Mouse (Mus musculus) MEL (cell line): ENCODE measurements around the gene Tnni2. TPM values are rescaled to one million over a fixed set of nuclear protein-coding genes. Genes with fewer than 3 reads are reported as not detected.

Experiments used
- DNase-seq: peaks from one replicate; pipeline ENCODE4 v3.0.0; 2011; ENCODE audit warnings: low read depth, low spot score
- H3K27ac ChIP-seq: 2 replicates; pipeline ENCODE4 v1.5.1; 2012; ENCODE audit warnings: low read depth, mild to moderate bottlenecking, control low read depth, low read length, moderate library complexity; ENCODE audit not compliant: control insufficient read depth
- H3K27me3 ChIP-seq, 2 experiments: fragments of 150-350 bp in 1 of 2; sonication (generic) in 1 of 2; 2 replicates each; pipeline ENCODE4 v1.6.1; 2012; ENCODE audit warnings: low read length in 2 of 2, mild to moderate bottlenecking in 2 of 2, improper control_type of control experiment in 1 of 2, moderate library complexity in 1 of 2; ENCODE audit not compliant: insufficient read depth in 2 of 2, control insufficient read depth in 1 of 2
- H3K36me3 ChIP-seq, 2 experiments: 2 replicates each; pipeline ENCODE4 v1.6.1; 2012 to 2014; ENCODE audit warnings: low read length in 2 of 2, improper control_type of control experiment in 1 of 2, inconsistent platforms in 1 of 2, mild to moderate bottlenecking in 1 of 2; ENCODE audit not compliant: insufficient read depth in 2 of 2, control insufficient read depth in 1 of 2
- H3K4me1 ChIP-seq, 2 experiments: fragments of 150-350 bp in 1 of 2; sonication (generic) in 1 of 2; 2 replicates each; pipeline ENCODE4 v1.6.1; 2012; ENCODE audit warnings: low read length in 2 of 2, improper control_type of control experiment in 1 of 2, mild to moderate bottlenecking in 1 of 2; ENCODE audit not compliant: insufficient read depth in 2 of 2, control insufficient read depth in 1 of 2
- H3K4me3 ChIP-seq, 2 experiments: fragments of 150-350 bp in 1 of 2; sonication (generic) in 1 of 2; 2 replicates each; pipeline ENCODE4 v1.5.1; 2012; ENCODE audit warnings: low read depth in 2 of 2, low read length in 2 of 2, mild to moderate bottlenecking in 2 of 2, moderate library complexity in 2 of 2, control low read depth in 1 of 2, improper control_type of control experiment in 1 of 2; ENCODE audit not compliant: control insufficient read depth in 1 of 2, insufficient read depth in 1 of 2
- H3K79me2 ChIP-seq: 2 replicates; pipeline ENCODE4 v1.6.1; 2012; ENCODE audit warnings: mild to moderate bottlenecking, low read length, moderate library complexity; ENCODE audit not compliant: control insufficient read depth, poor library complexity, insufficient read depth
- H3K9ac ChIP-seq: 2 replicates; pipeline ENCODE4 v1.6.1; 2012; ENCODE audit warnings: low read depth, mild to moderate bottlenecking, control low read depth, low read length, moderate library complexity; ENCODE audit not compliant: control insufficient read depth, poor library complexity, severe bottlenecking
- H3K9me3 ChIP-seq: fragments of 150-350 bp; sonication (generic); replicated peaks from 2 replicates; pipeline ENCODE4 v1.6.1; 2012; ENCODE audit warnings: mild to moderate bottlenecking, low read length, improper control_type of control experiment, moderate library complexity; ENCODE audit not compliant: insufficient read depth
- CHD1 ChIP-seq: IDR thresholded peaks from 2 replicates; pipeline ENCODE4 v1.6.1; 2012; ENCODE audit warnings: low read depth, mild to moderate bottlenecking, inconsistent platforms, low read length, improper control_type of control experiment
- E2F4 ChIP-seq: IDR thresholded peaks from 2 replicates; pipeline ENCODE4 v1.6.1; 2011; ENCODE audit warnings: low read depth, low read length, improper control_type of control experiment, borderline replicate concordance
- ELF1 ChIP-seq: IDR thresholded peaks from 2 replicates; pipeline ENCODE4 v1.6.1; 2014; ENCODE audit warnings: low read depth, mild to moderate bottlenecking, inconsistent platforms, low read length, improper control_type of control experiment, moderate library complexity
- EP300 ChIP-seq, 2 experiments: IDR thresholded peaks; 2 replicates each; pipeline ENCODE4 v1.6.1; 2011; ENCODE audit warnings: improper control_type of control experiment in 2 of 2, low read length in 2 of 2, low read depth in 1 of 2, mild to moderate bottlenecking in 1 of 2
- ETS1 ChIP-seq: IDR thresholded peaks from 2 replicates; pipeline ENCODE4 v1.6.1; 2012; ENCODE audit warnings: low read depth, mild to moderate bottlenecking, inconsistent platforms, low read length, improper control_type of control experiment, moderate library complexity
- GATA1 ChIP-seq: IDR thresholded peaks from 2 replicates; pipeline ENCODE4 v1.6.1; 2011; ENCODE audit warnings: low read depth, low read length, improper control_type of control experiment
- KAT2A ChIP-seq: conservative IDR thresholded peaks from 2 replicates; pipeline ENCODE4 v1.6.1; 2012; ENCODE audit warnings: low read depth, low read length, improper control_type of control experiment, inconsistent platforms
- MAFK ChIP-seq: IDR thresholded peaks from 2 replicates; pipeline ENCODE4 v1.6.1; 2011; ENCODE audit warnings: low read depth, mild to moderate bottlenecking, low read length, improper control_type of control experiment, borderline replicate concordance
- MAX ChIP-seq: IDR thresholded peaks from 2 replicates; pipeline ENCODE4 v1.6.1; 2011; ENCODE audit warnings: low read length, improper control_type of control experiment
- MAZ ChIP-seq: IDR thresholded peaks from 2 replicates; pipeline ENCODE4 v1.6.1; 2012; ENCODE audit warnings: low read depth, mild to moderate bottlenecking, inconsistent platforms, low read length, improper control_type of control experiment
- MEF2A ChIP-seq: IDR thresholded peaks from 2 replicates; pipeline ENCODE4 v1.6.1; 2014; ENCODE audit warnings: low read depth, mild to moderate bottlenecking, inconsistent platforms, low read length, improper control_type of control experiment; ENCODE audit not compliant: poor library complexity, insufficient replicate concordance, severe bottlenecking; ENCODE audit errors: extremely low read depth
- MYB ChIP-seq: IDR thresholded peaks from 2 replicates; pipeline ENCODE4 v1.6.1; 2011; ENCODE audit warnings: mild to moderate bottlenecking, low read depth, low read length, improper control_type of control experiment
- MYC ChIP-seq: IDR thresholded peaks from 2 replicates; pipeline ENCODE4 v1.6.1; 2011; ENCODE audit warnings: low read depth, mild to moderate bottlenecking, low read length, improper control_type of control experiment, moderate library complexity
- NELFE ChIP-seq: IDR thresholded peaks from 2 replicates; pipeline ENCODE4 v1.6.1; 2011; ENCODE audit warnings: low read depth, low read length, improper control_type of control experiment
- NRF1 ChIP-seq: IDR thresholded peaks from 2 replicates; pipeline ENCODE4 v1.6.1; 2014; ENCODE audit warnings: low read depth, mild to moderate bottlenecking, inconsistent platforms, low read length, improper control_type of control experiment, moderate library complexity; ENCODE audit not compliant: poor library complexity, insufficient read depth, severe bottlenecking
- RAD21 ChIP-seq: IDR thresholded peaks from 2 replicates; pipeline ENCODE4 v1.6.1; 2011; ENCODE audit warnings: mild to moderate bottlenecking, low read depth, low read length, improper control_type of control experiment
- RCOR1 ChIP-seq: IDR thresholded peaks from 2 replicates; pipeline ENCODE4 v1.6.1; 2012; ENCODE audit warnings: low read depth, mild to moderate bottlenecking, inconsistent platforms, low read length, improper control_type of control experiment
- SIN3A ChIP-seq: IDR thresholded peaks from 2 replicates; pipeline ENCODE4 v1.6.1; 2012; ENCODE audit warnings: low read length, improper control_type of control experiment, inconsistent platforms
- SMC3 ChIP-seq: IDR thresholded peaks from 2 replicates; pipeline ENCODE4 v1.6.1; 2011; ENCODE audit warnings: low read depth, low read length, improper control_type of control experiment
- TAL1 ChIP-seq: IDR thresholded peaks from 2 replicates; pipeline ENCODE4 v1.6.1; 2012; ENCODE audit warnings: mild to moderate bottlenecking, inconsistent platforms, low read length, moderate library complexity, mixed read lengths
- TBP ChIP-seq: IDR thresholded peaks from 2 replicates; pipeline ENCODE4 v1.8.0; 2011; ENCODE audit warnings: low read depth, low read length, improper control_type of control experiment
- USF1 ChIP-seq: IDR thresholded peaks from 2 replicates; pipeline ENCODE4 v1.6.1; 2014; ENCODE audit warnings: low read depth, mild to moderate bottlenecking, inconsistent platforms, low read length, improper control_type of control experiment, moderate library complexity
- ZC3H11A ChIP-seq: IDR thresholded peaks from 2 replicates; pipeline ENCODE4 v1.6.1; 2012; ENCODE audit warnings: low read depth, mild to moderate bottlenecking, inconsistent platforms, low read length, improper control_type of control experiment
- ZNF384 ChIP-seq: IDR thresholded peaks from 2 replicates; pipeline ENCODE4 v1.6.1; 2012; ENCODE audit warnings: low read depth, mild to moderate bottlenecking, inconsistent platforms, low read length, improper control_type of control experiment
- polyA plus RNA-seq, 2 experiments: library from polyadenylated mRNA; stranded (reverse) in 1 of 2; unstranded in 1 of 2; fragments of >175 nt in 1 of 2; fragments of >200 nt in 1 of 2; gene quantifications; 2 replicates each; pipeline versions ENCODE4 v1.2.1 to v1.2.4; 2012; ENCODE audit warnings: low replicate concordance in 2 of 2, low read depth in 1 of 2; ENCODE audit not compliant: insufficient read length in 2 of 2, insufficient read depth in 1 of 2, missing spikeins in 1 of 2
- total RNA-seq: library from RNA; depleted of rRNA; stranded (reverse); fragments of 300-350 nt; gene quantifications from 2 replicates; pipeline ENCODE4 v1.2.3, GENCODE M21; 2012

Gene Tnni2
- total and polyA plus RNA-seq, 3 experiments = 0.84 TPM; not detected in 2

GRCm38 (mm10) chr7:142400112-142400749, 41.4 kb upstream of the Tnni2 start:
- peaks cover 11 to 47% of the 10 kb centered on the region in 2 experiments for H3K4me1 ChIP-seq
- no peaks in the 10 kb centered on the region for H3K79me2 ChIP-seq
- H3K27me3 ChIP-seq = no peaks in the 10 kb centered on the region
- H3K9me3 ChIP-seq = no peaks in the 10 kb centered on the region
- no peak overlapping the region for H3K27ac ChIP-seq
- DNase-seq = no peak
- H3K9ac ChIP-seq = no peak overlapping the region
- H3K4me3 ChIP-seq = no peak overlapping the region
- TF ChIP-seq GATA1 (peak; percentile 66), SIN3A (no peak), MEF2A (no peak), EP300 (IDR thresholded peaks at IDR 0.05; ENCODE audit: low read depth in 1 of 2, low read length in 2 of 2) (peak in 1 of 2 experiments; percentile 33; a peak in 1 of 4 replicates), ZNF384 (peak; percentile 83)
- H3K36me3 ChIP-seq = peaks cover 0 to 26% of the 10 kb centered on the region in 2 experiments; a peak in 2 of 4 replicates

DNA sequence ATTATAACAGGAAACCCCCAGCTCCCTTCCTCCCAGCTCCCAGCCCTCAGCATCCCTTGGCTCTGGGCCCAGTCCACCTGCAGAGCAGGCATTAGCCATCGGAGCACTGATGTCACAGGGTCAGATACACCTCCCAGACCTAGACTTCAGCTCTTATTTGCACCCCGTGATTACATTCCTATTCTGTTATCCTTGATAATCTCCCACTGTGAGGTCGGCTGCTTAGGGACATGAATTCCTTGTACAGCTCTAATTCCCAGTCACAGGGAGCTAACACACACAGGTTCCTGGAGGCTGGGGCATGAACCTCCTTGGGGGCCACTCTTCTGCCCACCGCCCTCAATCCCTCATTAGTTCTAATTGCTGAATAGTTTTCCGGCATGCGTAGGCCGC, 40.9 kb upstream of the Tnni2 start:
- no peak overlapping the region for H3K4me3 ChIP-seq
- H3K27me3 ChIP-seq = no peaks in the 10 kb centered on the region
- H3K36me3 ChIP-seq = peaks cover 0 to 21% of the 10 kb centered on the region in 2 experiments; a peak in 2 of 4 replicates
- TF ChIP-seq E2F4 (no peak), MYB (no peak), TAL1 (no peak), CHD1 (no peak)
- TF ChIP-seq, all 39 proteins: peak for 0
- Histone ChIP-seq H3K27ac (no peak overlapping the region), H3K4me1 (peaks cover 8 to 42% of the 10 kb centered on the region in 2 experiments), H3K79me2 (no peaks in the 10 kb centered on the region), H3K9me3 (no peaks in the 10 kb centered on the region), H3K9ac (no peak overlapping the region)
- no peak for DNase-seq

- Histone ChIP-seq H3K79me2 (no peaks in the 10 kb centered on the region), H3K9ac (peak overlapping the region; percentile 27; the same call in 1 of the 2 replicates), H3K27ac (no peak overlapping the region), H3K4me1 (peaks cover 4 to 32% of the 10 kb centered on the region in 2 experiments), H3K27me3 (no peaks in the 10 kb centered on the region), H3K36me3 (peaks cover 0 to 18% of the 10 kb centered on the region in 2 experiments; a peak in 2 of 4 replicates), H3K4me3 (no peak overlapping the region), H3K9me3 (no peaks in the 10 kb centered on the region)
- peak; percentile 66 for DNase-seq
- TF ChIP-seq NELFE = no peak
- no peak for TF ChIP-seq TAL1
- peak; percentile 45; the same call in 1 of the 2 replicates for TF ChIP-seq ETS1
- 0 out of 2 replicates have a peak, but pooled peaks have one; percentile 13 for TF ChIP-seq MAX
- TF ChIP-seq GATA1 = 0 out of 2 replicates have a peak, but pooled peaks have one; percentile 30
- TF ChIP-seq EP300 (IDR thresholded peaks at IDR 0.05; ENCODE audit: low read depth in 1 of 2, low read length in 2 of 2) = peak in 1 of 2 experiments; percentile 45; a peak in 1 of 4 replicates
- TF ChIP-seq MAFK = no peak
- TF ChIP-seq ZC3H11A = no peak
- no peak for TF ChIP-seq MAZ
- 0 out of 2 replicates have a peak, but pooled peaks have one; percentile 44 for TF ChIP-seq ELF1
- TF ChIP-seq KAT2A = no peak
- no peak for TF ChIP-seq NRF1
- peak; percentile 66 for TF ChIP-seq SIN3A
- TF ChIP-seq SMC3 = no peak
- no peak for TF ChIP-seq TBP
- TF ChIP-seq RCOR1 = no peak
- no peak for TF ChIP-seq RAD21
- TF ChIP-seq E2F4 = no peak
- TF ChIP-seq USF1 = no peak
- TF ChIP-seq MYC = no peak
- no peak for TF ChIP-seq MEF2A
Measured at GRCm38 (mm10) chr7:142403591-142403990, 38.0 kb upstream of the Tnni2 start.
